Mouse (Mus musculus) lung, postnatal 0 days (tissue): ENCODE measurements around the gene Khdrbs2.

Experiments used
- CTCF ChIP-seq: IDR thresholded peaks from 2 replicates; pipeline ENCODE4 v1.5.1; 2016; ENCODE audit warnings: antibody characterized with exemption, mild to moderate bottlenecking
- EP300 ChIP-seq: IDR thresholded peaks from 2 replicates; pipeline ENCODE4 v1.6.1; 2016; ENCODE audit warnings: antibody characterized with exemption, mild to moderate bottlenecking, control low read depth

DNA sequence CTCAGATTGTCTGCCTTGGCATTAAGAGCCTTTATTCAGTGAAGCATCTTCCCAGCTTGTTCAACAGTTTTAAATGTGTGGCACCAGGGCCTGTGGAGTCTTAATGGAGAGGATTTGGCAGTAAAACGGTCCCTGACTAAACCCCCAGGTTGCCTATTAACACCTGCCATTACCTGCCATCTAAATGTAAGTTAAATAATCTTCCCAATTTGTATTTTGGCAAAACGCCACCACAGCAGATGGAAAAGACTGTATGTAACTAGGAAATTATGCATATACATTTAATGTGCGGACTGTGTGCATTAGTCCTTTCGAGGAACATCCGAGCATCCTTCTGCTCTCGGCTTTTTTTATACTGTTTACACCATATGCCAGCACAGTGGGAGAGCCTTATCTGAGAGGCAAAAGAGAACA is 290.6 kb downstream of the Khdrbs2 start:
- TF ChIP-seq CTCF (no peak), EP300 (no peak)
